Mouse (Mus musculus) bone marrow, adult 2 months (tissue): ENCODE results near the gene Rab9.

Experiments
- CTCF ChIP-seq: fragments of 200-500 bp; IDR thresholded peaks from 2 replicates; pipeline ENCODE4 v1.5.1; 2011; ENCODE audit warnings: low read length, control low read depth; ENCODE audit not compliant: control insufficient read depth, insufficient read depth
- POLR2A ChIP-seq: fragments of 200-500 bp; IDR thresholded peaks from 2 replicates; pipeline ENCODE4 v1.6.1; 2011; ENCODE audit warnings: low read depth, mild to moderate bottlenecking, control low read depth, low read length, borderline replicate concordance; ENCODE audit not compliant: control insufficient read depth

DNA sequence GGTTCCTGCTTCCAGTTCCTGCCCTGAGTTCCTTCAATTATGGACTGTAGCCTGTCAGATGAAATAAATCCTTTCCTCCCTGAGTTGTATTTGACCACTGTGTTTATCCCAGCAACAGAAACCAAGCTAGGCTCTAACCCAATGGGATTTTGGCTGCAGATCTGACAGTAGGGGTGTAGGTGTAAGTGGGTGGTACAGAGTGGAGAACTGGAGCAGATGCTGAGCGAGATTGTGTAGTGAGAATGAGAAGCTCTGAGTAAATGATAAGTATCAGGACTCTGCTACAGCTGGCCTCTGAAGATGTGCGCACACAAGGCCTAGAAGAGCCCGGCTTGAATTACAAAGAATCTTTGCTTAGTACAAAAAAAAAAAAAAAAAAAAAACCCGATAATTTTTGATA, 32.4 kb upstream of the Rab9 start:
- TF ChIP-seq CTCF: no peak
- no peak for TF ChIP-seq POLR2A
